Mouse (Mus musculus): ENCODE data around the gene Olfr937.

Gene Olfr937

DNA sequence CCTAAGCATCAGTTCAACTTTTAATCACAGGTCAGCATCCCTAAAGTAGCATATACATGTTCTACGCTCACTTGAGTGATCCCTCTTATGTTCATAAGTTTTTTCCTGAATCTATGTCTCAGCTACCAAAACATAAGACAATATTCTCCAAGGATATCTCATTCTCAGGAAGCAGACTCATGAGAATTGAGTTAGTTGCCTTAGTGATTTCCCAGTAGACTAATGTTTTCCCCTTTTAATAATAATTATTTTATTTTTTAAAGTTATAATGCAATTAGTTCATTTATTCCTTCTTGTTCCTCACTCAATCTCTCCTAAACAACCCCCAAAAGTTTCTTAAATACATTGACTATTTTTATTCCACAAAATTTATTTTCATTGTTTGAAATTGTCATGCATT is at the start of gene Olfr937:
Gene Olfr937 (minus strand): TSS at position 101 of the 400 bp plus-strand sequence.
- DNase-seq (ENCODE audit: low spot score), result no peak

DNA sequence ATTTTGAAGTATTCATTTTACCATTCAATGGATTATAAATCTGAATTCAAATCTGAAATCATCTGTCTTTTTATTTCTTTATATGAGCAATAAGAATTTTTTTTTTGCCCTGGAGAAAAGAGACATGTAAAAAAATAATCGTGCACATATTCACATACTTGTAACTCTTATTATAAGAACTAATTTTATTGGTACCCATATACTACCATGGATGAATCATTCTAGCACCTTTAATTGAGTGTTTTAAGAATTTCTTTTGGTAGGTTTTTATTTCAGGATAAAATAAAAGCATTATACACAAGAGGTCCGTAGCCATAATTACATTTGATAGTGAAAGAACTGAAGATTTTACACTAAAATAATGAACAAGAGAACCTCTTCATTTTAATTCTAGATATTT is 14.0 kb upstream of the Olfr937 start, which contains the start of gene Olfr938:
Gene Olfr938 (minus strand): TSS at position 101 of the 400 bp plus-strand sequence.
- DNase-seq (ENCODE audit: low spot score), result no peak

DNA sequence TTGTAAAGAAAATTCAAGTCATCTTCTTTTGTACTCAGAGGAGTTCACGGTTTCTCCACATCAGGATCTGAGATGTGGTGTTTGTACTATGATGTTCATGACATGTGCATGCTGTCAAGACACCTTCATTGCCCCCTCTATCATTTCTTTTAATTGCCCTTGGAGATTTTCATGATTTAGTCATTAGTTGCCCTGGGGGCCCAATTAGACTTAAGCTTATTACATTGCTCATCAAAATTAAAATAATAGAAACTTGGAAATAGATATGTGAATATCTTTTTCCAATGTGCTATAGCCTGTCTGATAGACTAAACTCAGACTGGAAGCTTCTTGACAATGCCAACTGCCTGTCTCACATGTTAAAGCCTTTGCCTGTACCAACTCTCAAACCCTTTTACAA is 41.5 kb downstream of the Olfr937 start, which contains the start of gene Olfr146:
Gene Olfr146 (minus strand): TSS at position 101 of the 400 bp plus-strand sequence.
- no peak for DNase-seq (ENCODE audit: low spot score)

Measured in spleen, adult 12 weeks (tissue).